Mouse (Mus musculus): ENCODE results near the gene Tgif1.

DNA sequence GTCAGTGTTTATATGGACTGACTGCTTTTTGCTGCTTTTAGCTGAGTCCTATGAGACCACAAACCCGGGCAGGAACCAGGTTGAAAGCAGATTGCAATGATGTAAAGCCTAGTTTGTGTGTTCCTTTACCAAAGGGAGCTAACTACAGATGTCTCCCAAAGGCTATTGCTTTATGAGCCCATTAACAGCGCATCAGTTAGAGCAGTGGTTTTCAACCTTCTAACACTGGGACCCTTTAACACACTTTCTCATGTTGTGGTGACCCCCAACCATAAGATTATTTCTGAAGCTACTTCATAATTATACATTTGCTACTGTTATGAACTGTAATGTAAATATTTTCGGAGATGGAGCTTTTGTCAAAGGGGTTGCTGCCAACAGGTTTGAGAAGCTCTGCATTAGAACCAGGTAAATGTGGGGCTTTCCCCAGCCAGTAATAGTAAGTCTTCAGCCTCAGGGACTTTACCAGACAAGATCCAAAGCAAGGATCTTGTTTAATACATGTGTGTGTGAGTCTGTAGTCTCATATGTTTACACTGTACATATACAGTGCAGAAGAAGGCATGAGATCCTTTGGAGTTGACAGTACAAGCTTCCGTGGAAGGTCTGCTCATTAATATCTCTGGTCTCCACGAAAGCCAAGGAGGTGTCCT is 15.4 kb upstream of the Tgif1 start:
- TF ChIP-seq TCF12 (IDR thresholded peaks at IDR 0.05; ENCODE audit: insufficient read depth, poor library complexity, severe bottlenecking) (no peak), MYOD1 (IDR thresholded peaks at IDR 0.05; ENCODE audit: control insufficient read depth in 1 of 3, insufficient read length in 2 of 3, low read depth in 2 of 3) (no peak), POLR2A (IDR thresholded peaks at IDR 0.05; ENCODE audit: insufficient read length, low read depth) (no peak), SRF (IDR thresholded peaks at IDR 0.05; ENCODE audit: control insufficient read depth, insufficient read length, low read depth) (no peak), CEBPB (IDR thresholded peaks at IDR 0.05; ENCODE audit: insufficient read depth, poor library complexity, severe bottlenecking) (no peak), MAX (IDR thresholded peaks at IDR 0.05; ENCODE audit: low read depth) (no peak), MYOG (IDR thresholded peaks at IDR 0.05; ENCODE audit: control insufficient read depth in 1 of 3, insufficient read depth in 1 of 3, insufficient read length in 2 of 3, low read depth in 2 of 3) (no peak), POLR2AphosphoS2 (IDR thresholded peaks at IDR 0.05; ENCODE audit: insufficient read length, low read depth) (no peak)
